Mouse (Mus musculus): ENCODE data around the gene Ak2.

Ak2 gene

DNA sequence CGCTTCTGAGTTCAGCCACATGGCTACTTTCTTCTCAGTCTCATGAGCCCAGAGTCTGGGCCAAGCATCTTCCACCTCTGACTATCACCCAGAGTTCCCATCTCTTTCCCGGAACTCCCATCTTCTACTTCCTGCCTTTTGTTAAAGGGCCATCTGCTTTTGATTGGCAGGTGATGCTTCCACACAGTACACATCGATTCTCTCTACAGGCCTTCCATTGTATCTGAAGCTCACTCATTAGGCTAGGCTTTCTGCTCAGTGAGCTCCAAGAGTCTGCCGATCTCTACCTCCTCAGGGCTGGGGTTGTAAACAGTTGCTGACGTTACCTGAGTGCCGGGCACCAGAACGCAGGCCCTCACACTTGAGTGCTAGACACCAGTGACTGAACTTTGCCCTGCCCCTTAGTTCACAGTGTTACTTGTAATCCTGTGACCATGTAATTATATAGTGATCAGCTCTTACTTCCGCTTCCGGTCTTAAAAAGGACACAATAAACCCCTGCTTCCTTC, at the start of gene Ak2:
Ak2 (plus strand) TSS at position 459 of the 509 bp plus-strand sequence.
- DNase-seq, result no peak

DNA sequence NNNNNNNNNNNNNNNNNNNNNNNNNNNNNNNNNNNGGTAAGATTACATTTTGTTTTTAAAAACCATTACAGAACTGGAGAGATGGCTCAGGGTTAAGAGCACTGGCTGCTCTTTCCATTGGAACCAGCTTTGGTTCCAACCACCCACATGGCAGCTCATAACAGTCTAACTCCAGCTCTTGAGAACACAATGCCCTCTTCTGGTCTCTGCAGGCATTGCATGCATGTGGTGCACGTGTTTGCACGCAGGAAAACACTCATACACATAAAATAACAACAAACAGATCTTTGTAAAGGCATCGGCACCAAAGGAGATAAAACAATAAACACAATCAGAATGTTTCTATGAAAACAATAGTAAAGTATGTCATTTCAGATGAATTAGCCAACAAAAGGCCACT, 49.4 kb upstream of the Ak2 start:
- DNase-seq, result no peak

DNA sequence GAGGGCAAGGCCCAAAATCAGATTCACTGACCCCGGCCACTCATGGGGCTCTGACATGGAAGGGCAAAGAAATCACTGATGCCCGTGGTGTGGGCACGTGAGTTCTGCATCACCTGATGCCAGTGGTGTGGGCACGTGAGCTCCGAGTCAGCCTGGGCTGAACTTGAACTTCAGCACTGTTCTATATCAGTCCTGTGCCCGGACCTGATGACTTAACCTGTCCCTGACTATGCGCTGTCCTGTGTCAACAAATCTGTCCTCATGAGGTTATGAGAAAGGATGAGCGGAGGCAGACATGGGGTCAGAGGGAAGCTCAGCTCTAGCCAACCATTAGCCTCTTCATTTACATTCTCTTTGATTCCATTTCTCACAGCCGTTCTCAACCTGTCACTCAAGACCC, 45.0 kb upstream of the Ak2 start:
- DNase-seq, result no peak

DNA sequence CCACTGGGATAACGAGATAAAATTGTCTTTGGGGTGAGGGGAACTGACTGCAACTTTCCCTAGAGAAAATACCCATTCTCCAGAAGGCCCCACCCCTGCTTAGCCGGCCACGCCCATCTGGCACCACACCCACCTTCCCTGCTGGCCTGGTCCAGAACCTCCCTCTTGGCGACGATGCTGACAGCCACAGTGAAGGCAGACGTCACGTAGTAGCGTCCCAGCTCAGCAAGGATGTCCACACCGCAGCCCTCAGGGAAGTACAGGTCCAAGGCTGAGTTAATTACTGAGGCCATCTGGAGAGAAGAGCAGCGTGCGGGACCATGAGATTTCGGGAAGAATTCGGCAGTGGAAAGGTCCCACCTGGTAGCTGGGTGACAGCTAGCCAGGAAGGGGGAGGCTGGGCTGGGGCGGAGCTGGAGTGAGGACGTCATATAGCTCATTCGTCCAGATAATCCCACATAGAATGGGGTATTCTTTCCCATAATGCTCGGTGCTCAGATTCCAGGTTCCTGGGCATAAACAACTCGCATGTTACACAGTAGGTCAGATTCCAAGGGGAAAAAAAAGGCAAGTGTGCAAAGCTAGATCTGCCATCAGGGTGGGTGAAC, 44.3 kb upstream of the Ak2 start:
- DNase-seq, result no peak

DNA sequence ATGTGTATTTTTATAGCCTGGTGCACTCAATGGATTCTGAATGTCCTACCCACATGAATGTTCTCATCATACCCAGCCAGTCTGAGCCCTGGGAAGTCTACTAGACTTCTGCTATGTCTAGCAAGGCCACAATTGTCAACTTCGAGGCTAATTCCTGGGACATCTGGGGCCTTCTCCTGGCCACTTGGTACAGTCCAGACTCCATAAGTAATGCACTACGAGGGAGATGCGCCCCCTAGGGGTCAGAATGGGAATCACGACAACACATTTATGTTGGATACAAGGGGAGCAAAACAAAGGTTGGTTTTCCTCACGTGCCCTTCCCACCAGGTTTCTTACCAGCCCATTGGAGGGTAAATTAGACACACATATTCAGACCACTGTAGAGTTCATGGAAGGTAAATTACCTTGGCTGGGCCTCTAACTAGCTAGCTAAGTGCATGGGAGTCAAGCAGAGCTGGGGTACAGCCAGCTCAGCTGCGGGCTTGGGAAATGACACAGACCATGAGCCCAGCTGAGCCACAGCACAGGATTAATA, 43.6 kb upstream of the Ak2 start:
- DNase-seq, result no peak

DNA sequence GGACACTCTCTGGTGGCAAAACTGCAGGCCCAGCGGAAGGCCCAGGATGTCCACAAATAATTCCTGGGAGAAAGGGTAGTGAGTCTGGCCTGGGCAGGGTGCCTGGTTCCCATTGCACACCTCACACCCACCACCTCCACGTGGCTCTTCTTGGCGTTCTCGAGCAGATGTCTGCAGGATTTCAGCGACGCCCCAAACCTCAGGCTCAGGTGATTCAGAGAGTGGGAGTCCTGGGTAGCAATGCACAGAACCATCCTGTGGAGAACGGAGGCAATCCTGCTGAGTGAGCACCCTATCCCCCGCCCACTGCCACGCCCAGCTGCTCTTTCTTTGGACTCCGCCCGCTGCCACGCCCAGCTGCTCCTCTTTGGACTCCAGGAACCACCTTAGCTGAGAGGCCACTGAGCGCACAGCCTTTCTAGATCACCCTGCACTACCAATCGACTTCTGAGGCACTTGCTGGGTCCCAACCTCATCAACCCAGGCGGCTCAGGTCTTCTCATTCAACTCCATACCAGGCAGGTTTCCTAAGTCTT, 42.2 kb upstream of the Ak2 start:
- DNase-seq, result no peak

DNA sequence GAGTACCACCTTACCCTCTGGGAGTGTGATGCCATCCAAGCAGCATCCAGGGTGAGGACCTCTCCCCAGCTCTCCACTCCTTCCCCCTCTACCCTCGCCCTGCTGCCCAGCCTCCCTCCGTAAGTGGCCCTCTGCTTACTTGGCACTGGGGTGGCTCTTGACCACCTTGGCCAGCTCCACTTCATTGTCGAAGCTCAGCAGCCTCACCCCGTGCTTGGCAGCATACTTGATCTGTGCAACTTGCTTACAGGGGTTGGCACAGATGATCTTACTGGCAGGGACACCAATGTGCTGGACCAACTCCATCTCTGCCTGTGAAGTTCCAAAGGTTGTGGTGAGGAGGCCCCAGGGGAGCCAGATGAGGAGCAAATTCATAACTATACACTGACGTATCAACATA, 41.3 kb upstream of the Ak2 start:
- DNase-seq, result no peak

DNA sequence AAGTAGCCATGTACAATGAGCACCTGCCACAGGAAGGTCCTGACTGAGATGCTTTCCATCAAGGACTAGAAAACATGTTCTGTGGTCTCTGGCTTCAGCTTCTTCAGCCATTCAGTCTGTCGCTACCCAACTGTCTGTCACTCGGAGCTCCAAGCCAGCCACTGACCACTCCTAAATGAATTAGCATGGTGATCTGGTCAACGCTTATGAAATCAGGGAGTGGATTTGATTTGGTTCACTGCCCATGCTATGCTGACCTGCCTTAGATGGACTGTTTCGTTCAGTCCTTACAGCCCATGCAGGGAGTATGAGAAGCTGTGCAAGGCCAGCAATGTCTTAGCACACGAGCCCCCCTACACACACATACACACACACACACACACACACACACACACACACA, 37.9 kb upstream of the Ak2 start:
- DNase-seq, result no peak

DNA sequence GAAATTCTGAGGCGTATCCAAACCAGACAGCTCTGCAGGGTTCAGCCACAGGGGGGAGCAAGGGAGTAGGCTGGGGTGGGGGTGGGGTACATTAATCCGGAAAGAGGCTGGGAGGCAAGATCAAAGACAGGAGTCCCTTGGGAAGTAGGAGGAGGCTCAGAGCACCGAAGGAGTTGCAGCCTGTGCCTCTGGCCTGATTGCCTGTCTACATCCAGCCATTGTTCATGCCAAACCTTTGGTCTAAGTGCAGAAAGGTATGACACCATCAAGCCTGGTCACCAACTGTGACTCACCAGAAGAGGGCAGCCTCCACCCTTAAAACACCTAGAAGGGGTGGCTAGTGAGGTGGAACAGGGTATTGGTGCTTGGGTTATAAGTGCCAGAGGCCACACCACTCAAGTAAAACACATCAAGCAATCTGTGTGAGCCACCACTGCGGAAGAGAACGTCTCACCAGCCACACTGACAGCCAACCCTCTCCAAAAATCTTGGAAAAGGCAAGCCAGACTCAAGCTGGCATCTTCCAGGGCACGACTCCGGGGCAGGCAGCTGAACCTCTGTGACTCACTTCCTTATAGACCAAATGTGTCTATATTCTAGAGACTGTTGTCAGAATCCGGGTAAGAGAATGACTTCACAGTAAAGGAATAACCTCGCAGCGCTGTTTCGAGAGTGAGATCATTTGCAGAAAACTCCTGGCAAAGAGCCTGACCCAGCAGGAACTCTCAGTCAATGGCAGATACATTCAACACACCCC, 34.4 kb upstream of the Ak2 start:
- peak; percentile 60 for DNase-seq

DNA sequence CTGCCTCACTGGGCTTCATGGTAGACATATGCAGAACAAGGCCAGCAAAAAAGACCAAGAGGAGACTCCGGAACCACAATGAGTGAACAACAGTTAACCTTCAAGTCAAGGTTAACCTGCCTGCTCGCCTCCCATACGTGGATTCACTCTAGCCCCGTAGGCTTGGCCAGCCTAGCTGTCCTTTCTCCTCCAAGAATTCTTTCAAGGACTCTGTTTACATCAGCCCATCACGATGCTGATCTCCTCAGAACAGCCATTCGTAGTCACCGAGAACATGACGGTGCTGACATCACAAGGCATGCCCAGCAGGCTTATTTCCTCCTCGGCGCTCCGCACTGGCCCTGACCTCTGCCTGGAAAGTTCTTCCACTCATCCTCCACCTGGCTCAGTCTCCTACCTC, 33.6 kb upstream of the Ak2 start:
- no peak for DNase-seq

DNA sequence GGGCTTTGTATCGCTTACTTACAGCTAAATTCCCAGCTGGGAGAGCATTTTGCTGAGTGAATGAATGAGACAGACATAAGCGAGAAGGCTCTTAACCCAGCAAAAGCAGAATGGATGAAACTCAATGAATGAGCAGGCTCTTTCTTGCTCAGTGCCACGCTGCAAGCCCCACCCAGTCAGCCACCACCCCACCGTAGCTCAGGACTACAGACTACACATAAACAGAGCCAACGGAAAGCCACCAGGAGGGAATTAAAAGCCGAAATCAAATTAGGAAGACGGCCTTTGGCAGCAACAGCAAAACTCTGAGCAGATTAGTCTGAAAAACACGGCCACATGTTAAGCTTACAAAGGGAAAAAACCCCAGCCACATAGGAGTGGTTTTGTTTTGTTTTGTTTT, 32.9 kb upstream of the Ak2 start:
- no peak for DNase-seq

DNA sequence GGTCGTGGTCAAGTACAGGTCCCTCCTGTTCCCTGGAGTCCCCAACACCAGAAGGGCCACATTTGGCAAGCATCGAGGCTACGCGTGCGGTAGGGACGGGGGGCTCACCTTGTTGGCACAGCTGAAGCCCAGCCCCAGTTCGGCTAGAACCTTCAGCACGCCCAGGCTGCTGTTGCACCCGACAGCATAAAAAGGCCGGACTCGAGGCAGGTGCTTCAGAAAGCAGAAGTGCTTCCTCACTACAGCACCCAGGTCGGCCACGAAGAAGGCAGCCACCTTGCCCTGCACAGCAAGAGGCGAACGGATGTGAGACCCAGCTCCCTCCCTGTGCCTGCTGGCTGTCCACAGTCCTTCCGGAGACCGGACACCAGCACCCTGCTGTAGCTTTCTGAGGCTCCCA, 32.1 kb upstream of the Ak2 start:
- DNase-seq, result no peak

DNA sequence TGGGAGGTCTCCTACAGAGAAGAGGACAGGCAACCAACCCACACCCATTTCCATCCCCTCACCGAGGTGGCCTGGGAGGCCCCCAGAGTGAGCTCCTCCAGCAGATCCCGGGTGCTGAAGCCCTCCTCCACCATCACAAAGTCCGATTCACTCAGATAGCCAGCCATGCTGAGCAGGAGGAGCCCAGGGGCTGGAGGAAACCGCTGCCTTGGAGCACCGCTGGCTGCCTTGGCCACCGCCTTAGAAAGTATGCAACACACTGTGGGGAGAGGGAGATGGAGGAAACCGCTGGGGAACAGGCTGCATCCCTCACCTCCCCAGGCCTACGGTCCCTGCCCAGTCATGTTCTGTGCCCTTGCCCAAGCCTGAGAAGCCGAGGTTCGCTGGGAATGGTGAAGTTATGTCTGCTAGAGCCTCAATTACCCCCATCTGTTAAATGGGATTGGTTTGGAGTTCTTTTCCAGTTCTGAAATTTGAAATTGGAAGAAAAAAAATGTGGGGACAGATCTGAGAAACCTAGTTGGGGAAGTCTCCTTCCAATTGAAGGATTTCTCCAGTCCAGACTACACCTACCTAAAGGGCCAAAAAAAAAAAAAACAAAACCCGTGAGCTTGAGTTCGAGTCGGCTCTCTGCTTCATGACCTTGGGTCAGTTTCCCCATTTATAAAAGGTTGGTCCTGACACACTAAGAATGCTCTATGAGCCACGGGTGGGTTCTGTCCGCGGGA, 30.3 kb upstream of the Ak2 start:
- DNase-seq, result no peak

DNA sequence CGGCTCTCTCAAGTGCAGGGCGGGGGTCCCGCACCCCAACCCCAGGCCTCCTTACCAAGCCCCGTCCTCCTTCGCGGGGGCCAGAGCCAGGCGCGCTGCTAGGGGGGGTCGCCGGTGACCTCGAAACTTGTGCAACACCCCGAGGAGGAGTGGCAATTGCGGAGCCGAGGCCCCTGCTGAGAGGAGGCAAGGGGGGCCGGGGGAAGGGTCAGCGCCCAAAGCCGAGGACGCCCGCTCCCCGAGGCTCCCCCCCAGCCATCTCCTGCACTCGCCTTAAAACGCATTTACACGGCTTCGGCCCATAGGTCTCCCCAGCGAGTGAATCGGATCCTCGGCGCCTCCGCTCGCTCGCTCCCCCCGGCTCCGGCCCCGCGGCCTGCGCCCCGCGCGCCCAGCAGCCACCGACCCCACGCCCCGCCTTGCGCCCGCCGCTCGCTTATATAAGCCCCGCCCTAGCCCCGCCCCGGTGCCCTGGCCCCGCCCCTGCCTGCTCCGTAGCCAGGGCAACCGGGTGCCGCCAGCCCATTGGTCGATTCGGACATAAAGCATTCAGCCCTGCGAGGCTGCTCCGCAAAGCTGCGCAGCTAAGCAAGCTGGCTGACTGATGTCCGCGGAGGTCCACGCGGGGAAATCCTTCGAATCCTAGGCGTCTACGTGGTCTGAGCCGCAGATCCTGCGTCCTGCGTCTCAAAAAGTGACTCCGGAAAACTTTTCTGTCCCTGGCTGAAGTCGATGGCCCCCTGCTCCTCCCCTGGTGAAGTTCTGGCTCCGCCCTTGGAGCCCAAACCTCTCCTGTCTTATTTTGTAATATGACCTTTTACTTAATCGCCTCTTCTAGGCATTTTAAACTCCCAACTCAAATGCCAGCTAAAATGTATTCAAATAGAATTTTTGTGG, 29.5 kb upstream of the Ak2 start, which contains the start of gene Azin2:
Azin2 (minus strand) TSS at position 414 of the 897 bp plus-strand sequence.
- DNase-seq, result peak; percentile 96

DNA sequence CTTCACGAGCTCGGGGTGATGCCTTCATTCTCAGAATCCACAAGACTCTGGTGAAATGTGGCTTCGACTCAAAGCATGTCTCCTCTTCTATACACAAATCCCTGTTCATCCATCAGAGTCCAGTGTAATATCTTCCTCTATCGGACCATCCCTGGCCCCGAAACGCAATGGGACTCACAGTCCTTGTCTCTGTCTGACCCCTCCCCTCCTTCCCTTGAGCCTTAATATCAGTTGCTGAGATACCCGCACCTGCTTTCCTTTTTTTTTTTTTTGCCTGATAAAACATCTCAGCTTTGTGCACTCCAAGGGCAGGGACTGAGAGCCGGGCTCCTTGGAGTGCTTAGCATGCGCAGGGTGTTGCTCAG, 28.9 kb upstream of the Ak2 start:
- no peak for DNase-seq

DNA sequence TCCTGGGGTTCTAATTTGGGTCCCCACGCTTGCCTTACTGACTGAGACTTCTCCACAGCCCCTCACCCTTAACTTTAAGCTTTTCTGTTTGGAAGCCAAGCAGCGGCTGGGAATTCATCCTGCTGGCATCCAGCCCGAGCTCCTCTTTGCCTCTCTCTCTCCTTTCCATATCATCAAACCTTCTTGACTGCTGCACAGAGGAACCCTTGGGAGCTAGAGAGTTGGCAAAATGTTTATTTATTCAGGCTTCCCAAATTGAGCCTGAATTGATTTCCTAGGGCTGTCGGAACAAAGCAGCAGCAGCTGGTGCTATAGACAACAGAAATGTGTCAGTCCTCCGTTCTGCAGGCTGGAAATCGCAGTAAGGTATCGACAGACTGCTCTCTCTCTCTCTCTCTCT, 25.0 kb upstream of the Ak2 start:
- no peak for DNase-seq

DNA sequence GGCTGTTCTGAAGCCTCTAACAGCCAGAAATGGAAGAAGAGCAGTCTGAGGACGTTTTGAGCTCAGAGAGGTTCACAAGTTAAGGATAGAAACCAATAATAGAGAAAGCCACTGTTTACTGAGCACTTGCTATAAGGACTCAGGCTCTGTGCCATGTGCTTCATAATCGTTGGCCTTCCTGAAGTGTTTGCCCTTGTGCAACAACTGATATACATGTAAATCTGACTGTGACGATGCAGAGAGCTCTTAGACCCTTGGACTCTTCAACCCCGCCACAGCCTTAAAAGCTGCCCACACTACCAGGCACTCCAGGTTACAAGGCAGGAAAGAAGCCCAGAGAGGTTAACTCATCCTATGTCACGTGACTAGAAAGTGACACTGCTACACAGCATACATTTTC, 22.7 kb upstream of the Ak2 start:
- no peak for DNase-seq

DNA sequence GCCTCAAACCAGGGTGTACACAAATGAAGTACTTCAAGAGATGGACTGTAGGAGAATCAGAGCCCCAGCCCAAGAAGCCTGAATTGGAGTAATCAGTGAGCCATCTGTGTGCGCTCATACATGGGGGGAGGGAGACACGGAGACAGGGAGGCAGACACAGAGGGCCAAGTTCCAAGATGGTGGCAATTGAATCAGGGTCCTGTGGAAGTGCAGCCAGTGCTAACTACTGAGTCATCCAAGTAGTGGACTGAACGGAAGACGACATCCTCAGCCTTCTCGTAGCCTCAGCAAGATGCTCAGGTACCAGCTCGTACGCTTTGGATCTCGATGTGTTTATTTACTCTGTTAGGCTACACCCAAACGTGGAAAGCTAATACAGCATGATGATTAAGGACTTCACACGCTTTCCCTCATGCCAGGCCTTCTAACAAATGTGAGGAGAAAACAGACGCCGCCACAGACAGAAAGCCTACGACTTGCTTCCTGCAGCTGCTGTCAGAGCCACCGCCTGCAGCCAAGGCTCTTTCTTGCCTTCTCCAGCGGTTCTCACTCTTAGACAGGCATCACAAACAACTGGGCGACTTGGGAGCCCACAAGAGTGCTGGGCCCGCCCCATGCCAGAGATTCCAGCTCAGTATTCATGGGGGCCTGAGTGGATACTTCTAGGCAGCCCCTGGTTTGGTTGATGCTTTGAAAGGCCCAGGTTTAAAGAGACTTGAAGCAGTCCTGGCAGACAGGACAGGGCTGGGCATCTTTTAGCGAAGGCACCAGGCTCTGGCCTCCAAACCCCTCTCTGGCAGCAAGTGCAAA, 21.9 kb upstream of the Ak2 start:
- no peak for DNase-seq

DNA sequence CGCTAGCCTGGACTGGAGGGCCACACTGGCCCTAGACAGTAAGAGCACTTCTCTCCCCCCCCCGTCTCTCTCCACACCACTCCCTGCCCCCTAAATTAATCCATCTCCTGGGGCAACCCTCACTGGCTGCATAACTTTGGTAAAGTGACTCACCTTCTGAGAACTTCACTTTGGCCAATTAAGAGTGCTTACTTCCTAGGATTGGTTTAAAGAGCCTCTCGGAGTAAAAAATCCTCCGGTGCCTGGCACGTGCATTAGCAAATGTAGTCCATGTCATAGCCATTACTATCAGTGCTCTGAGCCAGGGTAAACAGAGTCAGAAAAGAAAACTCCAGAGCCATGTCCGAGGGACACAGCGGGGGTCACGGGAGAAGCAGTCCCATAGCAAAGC, 21.3 kb upstream of the Ak2 start:
- no peak for DNase-seq

DNA sequence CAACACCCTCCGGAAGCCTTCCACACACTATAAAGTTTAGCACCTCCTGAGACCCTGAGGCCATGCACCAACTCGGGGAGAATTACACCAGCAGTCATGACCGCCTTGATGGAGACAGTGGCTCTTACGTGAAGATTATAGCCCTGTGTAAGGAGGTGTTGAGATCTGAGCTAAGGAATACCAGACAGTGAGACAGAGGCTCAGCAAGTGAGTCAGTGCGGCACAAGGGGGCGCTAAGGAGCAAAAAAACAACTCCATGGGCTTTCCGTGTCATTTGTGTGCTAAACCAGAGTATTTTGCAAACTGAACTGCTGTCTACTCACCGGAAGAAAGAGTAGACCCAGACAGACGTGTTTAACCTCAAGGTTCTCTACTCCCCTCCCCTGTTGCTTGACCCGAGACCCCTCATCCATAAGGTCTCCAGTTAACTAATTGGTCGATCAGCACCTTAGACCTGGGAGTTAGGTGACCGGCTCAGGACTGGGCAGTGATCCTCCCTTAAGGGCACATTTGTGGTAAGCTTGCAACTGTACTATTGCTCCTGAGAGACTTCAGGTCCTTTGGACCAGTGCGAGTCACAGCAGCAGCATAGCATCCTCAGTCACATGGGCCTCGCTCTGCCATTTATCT, 20.6 kb upstream of the Ak2 start:
- peak; percentile 82 for DNase-seq

DNA sequence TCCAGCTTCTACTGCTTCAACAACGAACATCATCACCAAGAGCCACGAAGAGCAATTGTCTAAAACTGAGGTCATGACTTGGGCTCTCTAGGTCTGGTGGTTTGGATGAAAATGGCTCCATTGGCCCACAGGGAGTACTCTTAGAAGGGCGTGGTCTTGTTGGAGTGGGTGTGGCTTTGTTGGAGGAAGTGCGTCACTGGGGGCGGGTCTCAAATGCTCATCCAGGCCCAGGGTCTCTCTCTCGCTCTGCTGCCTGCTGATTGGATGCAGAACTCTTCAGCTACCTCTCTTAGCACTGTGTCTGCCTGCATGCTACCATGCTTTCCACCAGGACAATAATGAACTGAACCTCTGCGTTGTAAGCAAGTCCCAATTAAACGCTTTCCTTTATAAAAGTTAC, 17.1 kb upstream of the Ak2 start:
- no peak for DNase-seq

Data from kidney, postnatal 14 days (tissue).